Mouse (Mus musculus) heart, adult 8-10 months (tissue): ENCODE measurements at regions not wholly inside any gene's neighbourhood (a gene's known extent, or its start where the extent isn't known, plus 50 kb on each side); places are given as distances from the start of the nearest gene placed in this dataset.

Experiments
- DNase-seq: peaks from one replicate; pipeline ENCODE4 v3.0.0; 2022; ENCODE audit warnings: low spot score

DNA sequence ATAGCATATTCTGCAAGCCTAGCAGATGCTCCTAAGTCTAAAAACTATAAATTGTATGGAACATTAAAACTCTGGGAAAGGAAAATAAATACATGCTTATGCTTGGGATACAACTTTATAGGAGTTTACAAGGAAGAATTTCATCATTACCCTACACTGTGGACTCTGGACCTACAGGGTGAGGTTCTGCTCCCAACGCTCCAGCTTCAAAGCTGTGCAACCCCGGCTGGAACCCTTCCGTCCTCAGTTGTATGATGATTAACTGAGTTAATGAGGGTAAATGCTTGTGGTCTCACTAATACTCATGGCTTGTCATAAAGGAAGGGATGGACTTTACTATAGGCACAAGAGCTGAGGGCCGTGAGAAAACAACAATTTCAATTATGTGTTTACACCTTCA lies 76.6 kb upstream of the Cited2 start:
- no peak for DNase-seq

DNA sequence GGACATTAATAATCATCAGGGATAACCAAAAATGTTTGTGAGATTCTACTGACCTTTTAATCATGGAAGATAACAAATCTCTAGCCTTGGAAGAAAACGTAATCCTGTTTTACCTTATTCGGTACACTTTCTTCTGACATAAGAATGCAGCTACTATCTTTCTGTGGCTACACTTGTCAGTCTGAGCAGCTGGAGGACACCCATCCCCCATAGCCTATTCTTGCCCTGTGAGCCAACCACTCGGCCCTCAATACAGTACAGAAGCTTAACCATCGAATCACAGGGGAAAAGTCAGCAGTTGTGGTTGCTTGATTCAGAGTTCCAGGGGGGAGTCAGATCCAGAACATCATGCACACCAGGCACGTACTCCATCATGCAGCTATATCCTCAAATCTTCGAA lies 74.9 kb upstream of the Cited2 start:
- DNase-seq: no peak

DNA sequence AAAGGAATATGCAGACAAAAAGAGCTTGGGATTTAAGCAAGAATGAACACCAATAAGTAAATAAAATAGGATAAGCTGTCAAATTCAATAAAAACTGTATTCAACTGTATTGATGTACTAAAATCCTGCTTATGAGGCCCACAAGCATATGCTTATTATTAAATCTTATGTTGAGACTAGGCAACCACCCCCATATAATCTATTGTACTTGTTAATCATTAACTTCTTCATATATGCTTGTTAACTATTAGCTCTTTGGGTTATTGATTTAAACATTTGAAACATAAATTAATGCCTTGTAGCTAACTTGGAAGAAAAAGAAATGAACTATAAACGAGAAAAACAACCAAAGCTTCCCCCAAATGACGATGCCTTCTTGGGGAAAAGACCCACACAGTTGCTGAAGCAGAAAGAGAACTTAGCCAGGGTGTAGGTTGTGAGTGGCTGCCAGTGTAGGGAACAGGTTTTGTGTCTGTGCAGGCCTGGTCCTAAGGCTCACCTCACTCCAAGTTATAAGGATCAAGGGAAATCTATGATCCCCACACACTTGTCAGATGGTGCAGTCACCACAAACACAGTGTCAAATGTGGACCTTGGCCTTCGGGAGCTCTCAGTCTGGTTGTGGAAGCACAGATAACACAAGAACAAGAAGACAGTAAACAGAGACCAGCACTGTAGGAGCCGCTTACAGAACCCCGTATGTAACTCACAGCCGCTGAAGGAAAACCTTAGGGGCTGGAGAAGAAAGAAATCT lies 71.8 kb upstream of the Cited2 start:
- no peak for DNase-seq

DNA sequence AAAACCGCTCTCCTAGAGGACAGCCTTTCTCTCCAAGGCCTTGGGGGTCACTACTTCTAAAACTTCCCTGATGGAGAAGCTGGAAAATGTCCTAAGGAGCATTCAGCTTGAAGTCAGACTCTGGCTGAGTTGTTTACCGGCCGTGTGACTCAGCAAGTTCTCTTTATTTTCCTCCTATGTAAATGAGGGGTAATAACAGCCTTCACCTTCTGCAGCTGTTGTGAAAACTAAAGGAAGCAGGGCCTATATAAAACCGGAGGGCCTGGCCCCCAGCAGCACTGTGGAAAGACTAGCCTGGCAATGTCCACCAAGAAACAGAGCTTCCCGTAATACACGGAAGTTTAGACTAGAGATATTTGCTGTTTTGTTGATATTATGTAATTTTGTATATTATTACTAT lies 69.7 kb upstream of the Cited2 start:
- DNase-seq: no peak

- no peak for DNase-seq
These were observed 69.2 kb upstream of the Cited2 start for GRCm38 (mm10) chr10:17653785-17654184.

DNA sequence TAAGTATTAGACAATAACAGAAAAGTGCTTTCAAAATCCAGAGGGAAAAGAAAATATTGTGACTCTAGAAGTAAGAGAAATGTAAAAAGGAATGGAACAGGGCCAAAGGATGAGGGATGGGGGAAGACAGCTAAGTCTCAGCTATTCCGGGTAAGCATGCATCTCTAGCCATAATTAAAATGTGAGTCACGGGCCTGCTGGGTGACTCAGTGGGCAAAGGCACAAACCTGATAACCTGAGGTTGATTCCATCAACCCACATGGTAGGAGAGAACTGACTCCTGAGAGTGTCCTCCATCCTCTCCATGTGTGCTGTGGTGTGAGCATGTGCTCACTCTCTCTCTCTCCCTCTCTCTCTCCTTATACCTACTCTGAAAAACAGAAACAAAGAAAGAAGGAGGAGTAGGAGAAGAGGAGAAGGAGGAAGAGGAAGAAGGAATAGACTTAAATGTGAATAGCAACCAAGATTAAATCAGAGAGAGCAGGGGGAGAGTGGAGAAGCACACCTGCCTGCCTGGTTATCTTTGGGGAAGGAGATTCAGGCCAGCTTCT lies 68.6 kb upstream of the Cited2 start:
- DNase-seq: no peak

GRCm38 (mm10) chr10:17655459-17656051 lies 67.5 kb upstream of the Cited2 start:
- no peak for DNase-seq

DNA sequence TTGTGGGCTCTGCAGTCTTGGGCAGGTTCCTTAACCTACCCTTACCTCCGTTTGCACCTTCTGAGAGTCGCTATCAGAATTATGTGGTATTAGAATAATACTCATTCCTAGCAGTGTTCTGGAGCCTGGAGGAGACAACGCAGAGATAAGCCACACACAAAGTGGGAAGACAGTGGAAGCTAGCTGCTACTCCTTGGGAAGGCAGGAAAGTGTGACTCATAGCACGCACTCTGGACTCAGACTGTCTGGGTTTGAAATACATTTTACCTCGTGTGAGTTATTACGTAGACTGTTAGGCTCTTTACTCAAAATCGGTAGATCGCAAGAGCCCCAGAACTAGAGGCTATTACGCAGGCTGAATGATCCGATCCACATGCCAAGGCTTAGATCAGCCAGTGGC lies 66.7 kb upstream of the Cited2 start:
- no peak for DNase-seq

DNA sequence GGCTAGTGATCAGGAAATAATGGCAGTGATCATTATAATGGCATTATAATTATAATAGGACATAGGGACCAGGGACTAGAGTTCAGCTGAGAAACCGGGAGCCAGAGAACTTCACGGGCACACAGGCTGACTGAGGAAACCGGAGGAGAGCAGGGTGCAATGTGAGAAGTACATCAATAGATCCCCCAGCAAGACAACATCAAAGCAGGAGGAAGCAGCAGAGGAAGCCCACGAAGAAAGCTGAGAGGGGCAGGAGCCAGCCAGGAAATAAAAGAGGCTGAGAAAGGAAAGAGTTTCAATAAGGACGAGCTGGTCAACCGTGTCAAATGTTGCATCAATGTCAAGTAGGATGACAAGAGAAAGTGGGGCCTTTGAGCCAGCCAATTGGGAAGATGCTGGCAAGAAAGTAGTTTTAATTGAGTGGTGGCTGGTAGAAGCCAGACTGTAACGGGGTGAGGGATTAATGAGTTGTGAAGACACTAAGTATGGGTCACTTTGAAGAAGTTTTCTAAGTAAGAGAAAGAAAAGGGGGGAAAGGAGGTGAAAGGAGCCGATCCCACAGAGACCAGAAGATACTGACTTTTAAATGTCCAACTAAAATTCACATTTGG lies 66.0 kb upstream of the Cited2 start:
- no peak for DNase-seq

DNA sequence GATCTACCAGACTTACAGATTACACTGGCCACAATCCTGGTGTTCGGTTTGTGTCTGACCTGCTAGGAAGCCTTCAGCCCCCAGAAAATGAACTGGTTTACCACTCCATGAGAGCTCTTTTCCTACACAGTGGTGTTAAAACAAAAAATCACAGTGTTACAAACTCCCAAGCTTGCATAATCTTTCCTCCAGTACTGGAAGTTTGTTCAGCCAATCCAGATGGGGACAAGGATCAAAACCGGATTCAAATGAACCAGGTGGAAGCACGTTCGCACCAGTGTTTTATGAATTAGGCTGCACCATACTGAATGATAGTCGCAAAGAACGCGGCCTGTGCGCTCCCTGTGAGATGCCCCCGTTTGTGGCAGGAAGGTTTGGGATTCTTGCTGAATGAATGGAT lies 63.4 kb upstream of the Cited2 start:
- DNase-seq: no peak

GRCm38 (mm10) chr10:17660836-17661452 lies 62.1 kb upstream of the Cited2 start:
- DNase-seq: peak; percentile 13

GRCm38 (mm10) chr10:17666089-17666488 lies 56.9 kb upstream of the Cited2 start:
- no peak for DNase-seq

- no peak for DNase-seq
These were observed 53.6 kb upstream of the Cited2 start for GRCm38 (mm10) chr10:17669401-17669800.
